Mouse (Mus musculus) neutrophil, adult 5-6 weeks (primary cell): ENCODE measurements around the gene Entpd1. TPM values are rescaled to one million over a fixed set of nuclear protein-coding genes. Genes with fewer than 3 reads are reported as not detected.
"Not testable (repeated sequence)": the region's sequence is repeated elsewhere in the genome, so short reads cannot be mapped to it uniquely, and the experiment has no call there.

ENCODE experiments used
- ATAC-seq: fragments of 151-379, 151-347 bp; 2 replicates; pipeline ENCODE4 v1.8.0; 2017; ENCODE audit warnings: mild to moderate bottlenecking, moderate TSS enrichment; ENCODE audit not compliant: insufficient number of reproducible peaks, poor library complexity, low FRiP score, severe bottlenecking; ENCODE audit errors: extremely low read depth
- total RNA-seq: library from RNA; stranded (forward); fragments of 200-1000 nt; gene quantifications from 2 replicates; pipeline ENCODE4 v1.2.3, GENCODE M21; 2017

Entpd1 gene
- total RNA-seq, result 274 and 277 TPM in 2 replicates

- peak; percentile 92 for ATAC-seq
Observed at GRCm38 (mm10) chr19:40611830-40612506, at the start of gene Entpd1, which contains the start of gene Tctn3. Gene Entpd1, plus strand, starts transcription at chr19:40612366. Gene Tctn3, minus strand, starts transcription at chr19:40612233.

GRCm38 (mm10) chr19:40563880-40564645, 48.1 kb upstream of the Entpd1 start:
- ATAC-seq, result no peak

- ATAC-seq, result no peak
Observed at GRCm38 (mm10) chr19:40567616-40568015, 44.5 kb upstream of the Entpd1 start.

GRCm38 (mm10) chr19:40570726-40571125, 41.4 kb upstream of the Entpd1 start:
- no peak for ATAC-seq

- ATAC-seq, result no peak
Observed at GRCm38 (mm10) chr19:40575438-40575837, 36.7 kb upstream of the Entpd1 start.

- no peak for ATAC-seq
Observed at GRCm38 (mm10) chr19:40580902-40581301, 31.3 kb upstream of the Entpd1 start.

GRCm38 (mm10) chr19:40581662-40582061, 30.5 kb upstream of the Entpd1 start:
- ATAC-seq, result no peak

GRCm38 (mm10) chr19:40586908-40587307, 25.3 kb upstream of the Entpd1 start:
- no peak for ATAC-seq

- ATAC-seq, result no peak
Observed at GRCm38 (mm10) chr19:40587491-40588292, 24.5 kb upstream of the Entpd1 start.

GRCm38 (mm10) chr19:40588293-40588654, 23.9 kb upstream of the Entpd1 start, which contains the start of gene Aldh18a1:
Gene Aldh18a1, minus strand, starts transcription at chr19:40588463.
- peak; percentile 86 for ATAC-seq

- ATAC-seq, result peak; percentile 75
Observed at GRCm38 (mm10) chr19:40588847-40589529, 23.2 kb upstream of the Entpd1 start.

- no peak for ATAC-seq
Observed at GRCm38 (mm10) chr19:40589530-40589880, 22.7 kb upstream of the Entpd1 start.

- no peak for ATAC-seq
Observed at GRCm38 (mm10) chr19:40595231-40595630, 16.9 kb upstream of the Entpd1 start.

GRCm38 (mm10) chr19:40595831-40596230, 16.3 kb upstream of the Entpd1 start:
- ATAC-seq, result no peak

- not testable (repeated sequence) for ATAC-seq
Observed at GRCm38 (mm10) chr19:40600846-40601245, 11.3 kb upstream of the Entpd1 start.

- ATAC-seq, result no peak
Observed at GRCm38 (mm10) chr19:40601870-40602269, 10.3 kb upstream of the Entpd1 start.

- ATAC-seq, result no peak
Observed at GRCm38 (mm10) chr19:40605189-40605588, 7.0 kb upstream of the Entpd1 start.

- no peak for ATAC-seq
Observed at GRCm38 (mm10) chr19:40607676-40608075, 4.5 kb upstream of the Entpd1 start.

- no peak for ATAC-seq
Observed at GRCm38 (mm10) chr19:40614811-40615210, 2.6 kb downstream of the Entpd1 start.
